Mouse (Mus musculus): ENCODE data around the gene Capns1. TPM values are rescaled to one million over a fixed set of nuclear protein-coding genes. Genes with fewer than 3 reads are reported as not detected.
A peak's percentile ranks its signal among the peaks of the same experiment; 100 is the strongest.
"Not testable (repeated sequence)": the region's sequence is repeated elsewhere in the genome, so short reads cannot be mapped to it uniquely, and the experiment has no call there.

Capns1 gene
- polyA plus RNA-seq, 1 experiment from 2014 or later, result 84.1 TPM

DNA sequence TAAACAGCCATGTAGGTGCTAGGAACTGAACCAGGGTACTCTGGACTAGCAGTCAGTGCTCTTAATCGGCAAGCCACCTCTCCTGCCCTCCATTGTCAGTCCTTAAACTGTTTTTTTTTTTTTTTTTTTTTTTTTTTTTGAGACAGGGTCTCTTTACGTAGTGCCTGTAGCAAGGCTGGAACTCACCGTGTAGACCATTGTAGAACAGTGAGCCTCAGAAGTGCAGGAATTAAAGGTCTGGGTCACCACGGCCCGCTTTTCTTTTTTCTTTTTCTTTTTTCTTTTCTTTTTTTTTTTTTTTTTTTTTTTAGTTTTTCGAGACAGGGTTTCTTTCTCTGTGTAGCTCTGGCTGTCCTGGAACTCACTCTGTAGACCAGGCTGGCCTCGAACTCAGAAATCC lies 15.4 kb downstream of the Capns1 start:
- H3K27ac ChIP-seq; DNase-seq (ENCODE audit: low spot score); H3K9me3 ChIP-seq; H3K4me3 ChIP-seq; H3K27me3 ChIP-seq (ENCODE audit: insufficient read depth, poor library complexity, severe bottlenecking): not testable (repeated sequence)
- H3K4me1 ChIP-seq, result peaks cover 27% of the 10 kb centered on the region; the same call in 1 of the 2 replicates
- H3K36me3 ChIP-seq, result peaks cover 41% of the 10 kb centered on the region
- 67% methylated on average over 6 of the region's 7 CpGs for WGBS

DNA sequence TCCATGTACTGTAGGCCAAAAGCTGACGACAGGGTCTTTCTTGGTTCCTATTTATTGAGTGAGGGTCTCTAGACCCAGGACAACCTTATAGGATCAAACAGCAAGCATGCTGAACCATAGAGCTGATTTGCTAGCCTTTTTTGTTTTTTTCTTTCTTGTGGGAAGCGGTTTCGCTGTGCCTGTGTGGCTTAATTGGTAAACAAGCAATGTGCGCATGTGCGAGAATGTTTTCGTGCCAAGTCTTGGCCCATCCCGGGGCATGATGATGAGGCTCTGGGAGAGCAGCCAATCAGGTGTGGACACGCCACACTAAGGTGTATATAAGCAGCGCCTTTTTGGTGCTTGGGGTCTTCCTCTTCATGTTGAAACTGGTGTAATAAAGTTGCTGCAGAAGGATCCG lies 16.7 kb downstream of the Capns1 start:
- DNase-seq (ENCODE audit: low spot score); H3K27me3 ChIP-seq (ENCODE audit: insufficient read depth, poor library complexity, severe bottlenecking); H3K9me3 ChIP-seq; H3K4me3 ChIP-seq; H3K27ac ChIP-seq: not testable (repeated sequence)
- H3K4me1 ChIP-seq, result peaks cover 31% of the 10 kb centered on the region; the same call in 1 of the 2 replicates
- peaks cover 38% of the 10 kb centered on the region for H3K36me3 ChIP-seq
- 92% methylated on average over 10 of the region's 10 CpGs for WGBS

DNA sequence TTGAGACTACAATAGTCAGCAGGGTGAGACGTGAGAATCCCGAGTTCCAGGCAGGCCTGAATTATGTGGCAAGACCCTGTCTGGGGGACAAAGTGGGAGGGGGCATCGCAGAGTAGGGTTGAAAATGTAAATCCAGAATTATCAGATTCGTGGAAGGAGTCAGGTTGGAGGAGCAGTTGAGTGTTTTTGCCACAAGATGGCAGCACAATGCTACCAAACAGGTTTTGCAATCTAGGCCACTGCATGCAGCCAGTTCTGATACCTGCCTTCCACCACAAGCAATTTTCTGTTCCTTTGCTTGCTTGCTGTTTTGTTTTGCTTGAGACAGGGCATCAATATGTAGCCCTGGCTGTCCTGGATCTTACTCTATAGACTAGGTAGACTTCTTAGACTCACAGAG lies 17.3 kb downstream of the Capns1 start:
- no peak overlapping the region for H3K4me3 ChIP-seq
- no peak overlapping the region for H3K27ac ChIP-seq
- peaks cover 38% of the 10 kb centered on the region for H3K36me3 ChIP-seq
- peaks cover 31% of the 10 kb centered on the region; the same call in 1 of the 2 replicates for H3K4me1 ChIP-seq
- H3K27me3 ChIP-seq (ENCODE audit: insufficient read depth, poor library complexity, severe bottlenecking), result no peaks in the 10 kb centered on the region
- WGBS, result 3% methylated on average over 4 of the region's 4 CpGs
- no peaks in the 10 kb centered on the region for H3K9me3 ChIP-seq
- peak; percentile 84 for DNase-seq (ENCODE audit: low spot score)

DNA sequence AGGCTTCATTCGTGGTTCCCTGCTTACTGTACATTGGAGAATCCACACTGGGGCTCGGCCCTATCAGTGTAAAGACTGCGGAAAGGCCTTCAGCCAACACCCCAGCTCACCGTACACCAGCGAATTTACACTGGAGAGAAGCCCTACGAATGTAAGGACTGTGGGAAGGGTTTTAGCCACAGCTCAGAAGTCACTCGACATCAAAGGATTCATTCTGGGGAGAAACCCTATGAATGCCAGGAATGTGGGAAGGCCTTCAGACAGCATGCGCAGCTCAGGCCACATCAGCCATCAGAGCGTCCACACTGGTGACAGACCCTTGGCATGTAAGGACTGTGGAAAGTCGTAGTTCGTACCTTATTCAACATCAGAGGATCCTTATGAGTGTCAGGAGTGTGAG lies 20.4 kb downstream of the Capns1 start:
- 63% methylated on average over 11 of the region's 11 CpGs for WGBS
- no peaks in the 10 kb centered on the region for H3K9me3 ChIP-seq
- H3K4me3 ChIP-seq, result no peak overlapping the region
- 0 out of 2 replicates have a peak, but pooled peaks cover 8% of the 10 kb centered on the region for H3K4me1 ChIP-seq
- peaks cover 37% of the 10 kb centered on the region for H3K36me3 ChIP-seq
- H3K27me3 ChIP-seq (ENCODE audit: insufficient read depth, poor library complexity, severe bottlenecking), result no peaks in the 10 kb centered on the region
- no peak overlapping the region for H3K27ac ChIP-seq
- DNase-seq (ENCODE audit: low spot score), result no peak

DNA sequence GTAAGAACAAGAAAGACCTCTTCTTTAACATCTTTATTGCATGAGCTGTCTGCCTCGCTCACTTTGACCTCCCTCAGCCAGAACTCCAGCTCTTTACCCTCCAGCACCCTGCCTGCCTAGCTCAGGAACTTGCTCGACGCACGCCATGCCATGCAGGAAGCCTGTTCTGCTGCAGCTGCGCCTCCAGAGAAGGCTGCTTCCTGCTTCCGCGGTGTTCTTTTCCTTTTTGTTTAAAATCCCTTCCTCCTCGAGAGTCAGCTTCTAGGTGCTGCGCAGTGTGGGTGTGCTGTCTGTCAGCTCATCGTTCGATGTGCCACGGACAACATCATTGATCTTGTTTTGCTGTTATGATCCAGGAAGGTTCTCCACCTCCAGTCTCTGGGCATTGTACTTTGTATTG lies 22.1 kb downstream of the Capns1 start:
- Histone ChIP-seq H3K9me3 (no peaks in the 10 kb centered on the region), H3K4me3 (no peak overlapping the region), H3K4me1 (0 out of 2 replicates have a peak, but pooled peaks cover 8% of the 10 kb centered on the region), H3K36me3 (peaks cover 37% of the 10 kb centered on the region), H3K27ac (no peak overlapping the region), H3K27me3 (ENCODE audit: insufficient read depth, poor library complexity, severe bottlenecking) (no peaks in the 10 kb centered on the region)
- DNase-seq (ENCODE audit: low spot score), result no peak
- 72% methylated on average over 12 of the region's 12 CpGs for WGBS

DNA sequence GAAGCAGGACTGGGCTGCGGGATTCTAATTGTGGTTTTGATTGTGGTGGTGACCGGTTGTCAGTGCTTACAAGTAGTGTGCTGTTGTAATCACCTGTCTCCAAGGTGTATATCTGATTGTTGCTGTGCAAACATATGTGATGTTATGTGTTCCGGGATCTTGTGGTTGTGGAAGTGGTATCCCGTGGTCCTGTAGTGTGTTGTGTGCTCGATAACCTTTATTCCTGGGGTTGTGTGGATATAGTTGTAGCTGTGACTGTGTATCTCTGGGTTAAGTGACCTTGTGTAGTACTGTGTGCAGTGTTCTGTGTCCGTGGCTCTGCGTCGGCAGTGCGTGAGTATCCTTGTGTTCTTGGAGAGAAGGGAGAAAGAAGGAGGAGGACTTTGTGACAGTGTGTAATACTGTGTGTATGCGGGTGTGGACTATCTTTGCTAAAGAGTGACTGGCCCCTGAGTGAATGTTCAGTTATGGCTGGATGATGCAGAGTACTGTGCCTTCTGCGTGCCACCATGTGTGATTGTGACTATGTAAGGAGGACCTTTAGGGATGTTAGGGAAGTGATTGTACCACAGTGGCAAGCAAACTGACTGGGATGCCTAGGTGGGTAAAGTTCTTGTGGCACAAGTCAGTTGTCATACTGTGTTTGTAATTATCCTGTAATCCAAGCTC lies 28.2 kb downstream of the Capns1 start:
- Histone ChIP-seq H3K36me3 (peaks cover 25% of the 10 kb centered on the region), H3K27me3 (ENCODE audit: insufficient read depth, poor library complexity, severe bottlenecking) (no peaks in the 10 kb centered on the region), H3K4me1 (peaks cover 13% of the 10 kb centered on the region; the same call in 1 of the 2 replicates), H3K9me3 (peaks cover 3% of the 10 kb centered on the region; the same call in 1 of the 2 replicates), H3K4me3 (peak overlapping the region; percentile 79), H3K27ac (peak overlapping the region; percentile 96)
- WGBS, result 24% methylated on average over 11 of the region's 11 CpGs
- DNase-seq (ENCODE audit: low spot score), result no peak

DNA sequence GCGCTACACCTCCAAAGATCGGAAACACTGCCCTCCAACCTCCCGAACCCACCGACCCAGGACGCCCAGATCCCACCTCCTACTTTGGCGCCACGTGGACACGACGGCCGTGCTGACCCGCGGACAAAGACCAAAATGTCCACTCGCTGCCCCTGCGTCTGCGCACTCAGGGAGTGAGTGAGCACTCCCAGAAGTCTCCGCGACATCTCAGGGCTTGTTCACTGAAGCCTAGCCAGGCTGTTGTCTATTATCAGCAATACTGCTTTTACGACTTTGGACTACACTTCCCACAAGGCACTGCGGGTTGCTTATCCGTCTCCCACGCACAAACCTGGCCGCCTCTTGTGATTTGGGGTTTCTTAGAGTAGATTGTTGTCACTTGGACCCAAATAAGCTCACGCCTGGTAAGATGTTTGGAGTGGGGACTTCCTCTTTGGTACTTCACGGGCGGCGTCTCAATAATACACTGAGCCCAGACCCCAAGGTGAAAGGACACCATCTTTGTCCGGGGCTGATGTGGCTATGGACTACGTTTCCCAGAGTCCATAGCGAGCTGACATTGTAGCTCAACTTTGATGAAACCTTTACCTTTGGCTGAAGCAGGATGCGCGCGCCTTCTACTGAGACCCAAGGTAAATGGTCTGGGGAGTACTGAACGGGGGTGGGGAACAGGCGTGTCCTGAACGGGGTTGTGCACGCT lies 28.9 kb downstream of the Capns1 start, which contains the start of gene Zfp146:
Zfp146 (minus strand) TSS at position 168 of the 700 bp plus-strand sequence.
- Histone ChIP-seq H3K27ac (peak within 1 kb of the TSS; percentile 96), H3K36me3 (peaks cover 32% of the 10 kb centered on the region), H3K4me1 (peaks cover 13% of the 10 kb centered on the region; the same call in 1 of the 2 replicates), H3K27me3 (ENCODE audit: insufficient read depth, poor library complexity, severe bottlenecking) (no peaks in the 10 kb centered on the region), H3K4me3 (peak within 1 kb of the TSS; percentile 79), H3K9me3 (peaks cover 9% of the 10 kb centered on the region)
- under 1% methylated on average over 36 of the region's 36 CpGs for WGBS
- peak; percentile 98 for DNase-seq (ENCODE audit: low spot score)

DNA sequence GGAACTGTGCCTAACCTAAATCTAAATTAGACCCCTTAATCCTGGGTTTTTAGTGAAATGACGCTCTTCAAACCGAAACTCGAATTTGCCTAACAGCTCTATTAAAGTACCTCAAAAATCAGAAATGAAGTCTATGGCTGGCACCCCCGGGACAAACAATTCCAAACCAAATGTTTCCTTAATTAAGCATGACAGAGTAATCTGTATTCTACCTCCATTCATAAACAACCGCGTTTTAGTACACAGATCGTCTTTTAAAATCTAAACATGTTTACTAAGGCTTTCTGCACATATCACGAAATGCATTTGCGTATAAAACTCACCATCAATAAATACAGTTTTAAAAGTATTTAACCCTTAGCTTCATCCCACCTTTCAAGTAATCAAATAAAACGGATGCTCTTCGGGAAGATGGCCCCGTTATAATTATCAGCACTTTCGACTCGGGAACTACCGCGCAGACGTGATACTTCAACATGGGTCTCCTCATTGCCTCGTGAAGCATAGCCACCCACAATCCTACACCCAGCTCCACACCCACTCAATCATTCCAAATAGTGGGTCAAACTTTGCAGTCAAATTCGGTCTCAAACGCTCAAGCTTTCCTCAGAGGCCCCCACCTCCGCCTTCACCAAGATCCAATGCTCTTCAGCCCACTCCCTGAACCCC lies 29.6 kb downstream of the Capns1 start:
- Histone ChIP-seq H3K4me1 (peaks cover 13% of the 10 kb centered on the region; the same call in 1 of the 2 replicates), H3K36me3 (peaks cover 39% of the 10 kb centered on the region), H3K27me3 (ENCODE audit: insufficient read depth, poor library complexity, severe bottlenecking) (no peaks in the 10 kb centered on the region), H3K9me3 (peaks cover 12% of the 10 kb centered on the region), H3K4me3 (peak overlapping the region; percentile 79), H3K27ac (peak overlapping the region; percentile 96)
- no peak for DNase-seq (ENCODE audit: low spot score)
- 2% methylated on average over 21 of the region's 21 CpGs for WGBS

DNA sequence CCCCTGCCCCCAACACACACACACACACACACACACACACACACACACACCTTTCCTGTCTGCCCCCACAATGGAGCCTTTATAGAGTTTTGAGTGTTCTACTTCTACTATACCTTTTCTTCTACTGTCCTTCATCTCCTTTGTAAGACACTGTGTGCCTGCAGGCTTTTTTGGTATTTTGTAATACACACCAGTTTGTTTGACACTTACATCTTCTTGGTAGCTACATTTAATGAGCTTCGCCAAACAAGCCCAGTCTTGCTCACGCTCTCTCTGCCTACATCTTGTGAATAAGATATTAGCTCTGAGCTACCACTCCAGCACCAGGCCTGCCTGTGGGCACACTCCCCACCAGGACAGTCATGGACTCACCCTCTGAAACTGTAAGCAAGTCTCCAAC lies 33.9 kb downstream of the Capns1 start:
- Histone ChIP-seq H3K4me3 (no peak overlapping the region), H3K27ac (no peak overlapping the region), H3K36me3 (peaks cover 79% of the 10 kb centered on the region), H3K4me1 (peaks cover 5% of the 10 kb centered on the region; the same call in 1 of the 2 replicates), H3K27me3 (ENCODE audit: insufficient read depth, poor library complexity, severe bottlenecking) (no peaks in the 10 kb centered on the region), H3K9me3 (peaks cover 40% of the 10 kb centered on the region)
- no peak for DNase-seq (ENCODE audit: low spot score)
- WGBS, result 99% methylated on average over 2 of the region's 2 CpGs

DNA sequence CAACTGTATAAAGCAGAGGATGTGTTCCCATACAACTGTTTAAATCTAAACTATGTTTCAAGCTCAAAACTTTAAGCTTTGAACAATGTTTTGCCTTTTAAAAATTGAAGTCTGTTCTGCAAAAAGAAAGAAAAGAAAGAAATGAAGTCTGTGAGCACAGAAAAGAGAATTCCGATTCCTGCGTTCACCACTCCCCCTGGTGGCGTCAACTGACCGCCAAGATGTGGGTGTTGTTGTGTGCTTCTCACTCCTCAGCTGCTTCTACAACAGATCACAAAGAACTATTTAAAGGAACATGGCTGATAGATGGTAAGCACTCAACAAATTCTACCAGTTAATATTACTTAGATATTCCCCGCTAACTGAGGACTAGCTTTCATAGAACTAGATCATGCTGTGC lies 35.5 kb downstream of the Capns1 start:
- Histone ChIP-seq H3K27ac (no peak overlapping the region), H3K9me3 (peaks cover 48% of the 10 kb centered on the region), H3K4me3 (no peak overlapping the region), H3K4me1 (peaks cover 4% of the 10 kb centered on the region; the same call in 1 of the 2 replicates), H3K27me3 (ENCODE audit: insufficient read depth, poor library complexity, severe bottlenecking) (no peaks in the 10 kb centered on the region), H3K36me3 (peaks cover 95% of the 10 kb centered on the region)
- no peak for DNase-seq (ENCODE audit: low spot score)
- 96% methylated on average over 5 of the region's 5 CpGs for WGBS

DNA sequence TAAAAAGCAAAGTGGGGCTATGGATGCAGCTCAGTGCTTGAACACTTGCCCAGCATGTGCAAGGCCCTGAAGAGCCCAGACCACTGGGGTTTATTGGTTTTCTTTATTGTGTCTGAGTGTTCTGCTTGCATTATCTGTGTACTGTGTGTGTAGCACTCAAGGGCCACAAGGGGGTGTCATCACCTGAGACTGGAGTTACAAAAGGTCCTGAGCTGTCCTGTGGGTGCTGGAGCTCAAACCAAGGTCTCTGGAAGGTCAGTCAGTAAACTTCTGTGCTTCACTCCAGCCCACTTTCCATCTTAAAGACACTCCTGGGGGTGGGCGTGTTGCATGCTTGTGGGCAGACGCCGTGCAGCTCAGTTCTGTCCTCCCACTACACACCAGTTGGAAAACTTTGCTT lies 43.1 kb downstream of the Capns1 start:
- no peak overlapping the region for H3K27ac ChIP-seq
- H3K4me1 ChIP-seq, result no peaks in the 10 kb centered on the region
- WGBS, result 93% methylated on average over 3 of the region's 3 CpGs
- H3K4me3 ChIP-seq, result no peak overlapping the region
- H3K27me3 ChIP-seq (ENCODE audit: insufficient read depth, poor library complexity, severe bottlenecking), result no peaks in the 10 kb centered on the region
- DNase-seq (ENCODE audit: low spot score), result no peak
- H3K36me3 ChIP-seq, result peaks cover 94% of the 10 kb centered on the region
- peaks cover 69% of the 10 kb centered on the region for H3K9me3 ChIP-seq

DNA sequence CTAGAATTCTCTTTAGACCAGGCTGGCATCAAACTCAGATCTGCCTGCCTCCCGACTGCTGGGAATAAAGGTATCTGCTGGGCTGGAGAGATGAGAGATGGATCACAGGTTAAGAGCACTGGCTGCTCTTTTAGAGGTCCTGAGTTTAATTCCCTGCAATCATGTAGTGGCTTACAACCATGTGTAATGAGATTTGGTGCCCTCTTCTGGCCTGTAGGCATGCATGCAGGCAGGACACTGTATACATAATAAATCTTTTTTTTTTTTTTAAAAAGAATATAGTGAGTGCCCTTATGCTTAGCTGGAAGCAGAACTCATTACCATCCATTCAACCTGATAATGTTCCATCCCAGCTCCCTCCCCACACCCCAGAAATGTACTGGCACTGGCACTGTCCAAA lies 44.6 kb downstream of the Capns1 start:
- Histone ChIP-seq H3K4me3 (no peak overlapping the region), H3K4me1 (no peaks in the 10 kb centered on the region), H3K27me3 (ENCODE audit: insufficient read depth, poor library complexity, severe bottlenecking) (no peaks in the 10 kb centered on the region), H3K36me3 (peaks cover 94% of the 10 kb centered on the region), H3K9me3 (peaks cover 72% of the 10 kb centered on the region), H3K27ac (no peak overlapping the region)
- 79% methylated on average over 1 of the region's 1 CpGs for WGBS
- DNase-seq (ENCODE audit: low spot score), result no peak

DNA sequence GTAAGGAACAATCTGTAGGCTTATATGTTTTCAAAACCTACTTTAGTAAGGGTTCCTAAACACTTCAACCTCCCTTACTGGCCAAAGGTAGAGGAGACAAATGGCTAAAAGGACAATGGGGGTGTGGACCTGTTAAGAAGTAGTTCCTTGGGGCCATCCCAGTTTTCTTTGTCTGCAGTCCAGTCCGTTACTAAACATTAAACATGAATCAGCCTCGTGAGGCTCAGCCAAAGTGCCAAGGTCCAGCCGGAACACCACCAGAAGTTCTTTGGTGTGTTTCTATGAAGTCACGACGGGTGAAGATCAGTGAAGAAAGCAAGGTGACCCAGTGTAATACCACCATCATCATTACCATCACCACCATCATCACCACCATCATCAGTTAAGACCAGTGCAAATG lies 51.6 kb downstream of the Capns1 start:
- no peak overlapping the region for H3K27ac ChIP-seq
- peaks cover 34% of the 10 kb centered on the region for H3K9me3 ChIP-seq
- H3K27me3 ChIP-seq (ENCODE audit: insufficient read depth, poor library complexity, severe bottlenecking), result no peaks in the 10 kb centered on the region
- WGBS, result 93% methylated on average over 5 of the region's 5 CpGs
- no peak overlapping the region for H3K4me3 ChIP-seq
- DNase-seq (ENCODE audit: low spot score), result no peak
- H3K36me3 ChIP-seq, result peaks cover 68% of the 10 kb centered on the region
- H3K4me1 ChIP-seq, result 0 out of 2 replicates have a peak, but pooled peaks cover 4% of the 10 kb centered on the region
